Mouse (Mus musculus) hindbrain, embryonic 13.5 days (tissue): ENCODE results near the gene Ano6. TPM values are rescaled to one million over a fixed set of nuclear protein-coding genes. Genes with fewer than 3 reads are reported as not detected.

Source experiments
- ATAC-seq: fragments of 200-750 bp; cut with Nextera tagmentation; 2 replicates; pipeline ENCODE4 v1.8.0; 2017; ENCODE audit warnings: moderate TSS enrichment; ENCODE audit not compliant: low FRiP score
- H3K27ac ChIP-seq: fragments of 300-500 bp; sonication (generic); 2 replicates; pipeline ENCODE4 v1.5.1; 2015; ENCODE audit warnings: inconsistent platforms, mild to moderate bottlenecking, moderate library complexity
- H3K27me3 ChIP-seq: fragments of 300-500 bp; sonication (generic); 2 replicates; pipeline ENCODE4 v1.6.1; 2015; ENCODE audit warnings: mild to moderate bottlenecking, inconsistent platforms
- H3K36me3 ChIP-seq: fragments of 300-500 bp; sonication (generic); 2 replicates; pipeline ENCODE4 v1.6.1; 2015; ENCODE audit warnings: mild to moderate bottlenecking, inconsistent platforms
- H3K4me1 ChIP-seq: fragments of 300-500 bp; sonication (generic); replicated peaks from 2 replicates; pipeline ENCODE4 v1.6.1; 2015; ENCODE audit warnings: inconsistent platforms
- H3K4me2 ChIP-seq: fragments of 300-500 bp; sonication (generic); 2 replicates; pipeline ENCODE4 v1.6.1; 2015; ENCODE audit warnings: inconsistent platforms, mild to moderate bottlenecking, moderate library complexity
- H3K4me3 ChIP-seq: fragments of 300-500 bp; sonication (generic); 2 replicates; pipeline ENCODE4 v1.5.1; 2015; ENCODE audit warnings: mild to moderate bottlenecking, inconsistent platforms
- H3K9ac ChIP-seq: fragments of 300-500 bp; sonication (generic); 2 replicates; pipeline ENCODE4 v1.6.1; 2015; ENCODE audit warnings: mild to moderate bottlenecking, inconsistent platforms
- H3K9me3 ChIP-seq: fragments of 300-500 bp; sonication (generic); 2 replicates; pipeline ENCODE4 v1.6.1; 2016; ENCODE audit warnings: inconsistent platforms
- WGBS: fragments of 180-500 bp; shearing (Covaris S2); methylation state at CpG from one replicate; pipeline ENCODE4 v1.1.7; 2015; 5-methylcytosine and 5-hydroxymethylcytosine counted together
- polyA plus RNA-seq: library from polyadenylated mRNA; unstranded; fragments of >200 nt; fragmentation: Nextera tagmentation; extraction: Ambion mirVana; gene quantifications from 2 replicates; pipeline ENCODE4 v1.2.1, GENCODE M21; 2015

Ano6 gene
- polyA plus RNA-seq, 1 experiment from 2014 or later, result 31.2 TPM

DNA sequence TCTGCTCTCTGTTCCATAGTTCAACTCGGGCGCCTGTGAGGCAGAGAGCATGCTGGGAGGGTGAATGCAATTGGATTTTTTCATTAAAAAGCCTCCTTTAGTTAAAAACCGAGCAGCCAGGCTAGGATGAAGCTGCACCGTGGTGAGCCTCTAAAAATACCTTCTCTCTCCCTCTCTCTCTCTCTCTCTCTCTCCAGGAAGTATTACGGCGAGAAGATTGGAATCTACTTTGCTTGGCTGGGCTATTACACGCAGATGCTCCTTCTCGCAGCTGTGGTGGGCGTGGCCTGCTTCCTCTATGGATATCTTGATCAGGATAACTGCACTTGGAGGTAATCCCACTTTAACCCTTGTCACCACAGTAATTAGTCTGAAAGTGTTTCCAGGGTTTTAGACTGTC, 129.4 kb downstream of the Ano6 start:
- Histone ChIP-seq H3K4me1 (peaks cover 7% of the 10 kb centered on the region; the same call in 1 of the 2 replicates), H3K36me3 (peaks cover 27% of the 10 kb centered on the region), H3K27me3 (no peaks in the 10 kb centered on the region), H3K9ac (no peak overlapping the region), H3K27ac (peak overlapping the region; percentile 67; the same call in 1 of the 2 replicates), H3K4me3 (no peak overlapping the region), H3K4me2 (no peak overlapping the region), H3K9me3 (no peaks in the 10 kb centered on the region)
- no peak for ATAC-seq
- WGBS, result 70% methylated on average over 9 of the region's 9 CpGs

DNA sequence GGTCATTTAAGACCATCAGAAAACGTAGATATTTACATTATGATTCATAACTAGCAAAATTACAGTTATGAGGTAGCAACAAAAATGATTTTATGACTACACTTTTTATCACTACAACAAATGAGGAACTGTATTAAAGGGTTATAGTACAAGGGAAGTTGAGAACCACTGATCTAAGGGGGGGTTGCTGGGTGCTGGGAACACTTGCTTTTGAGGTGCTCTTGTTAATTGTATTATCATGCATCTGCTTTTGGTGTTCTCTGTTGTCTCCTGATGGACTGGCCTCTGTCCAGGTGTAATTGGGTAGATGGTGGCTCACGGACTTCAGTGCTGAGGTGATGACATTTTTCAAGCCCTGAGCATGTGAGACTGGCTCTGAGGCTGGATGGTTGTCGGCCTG, 130.4 kb downstream of the Ano6 start:
- H3K9me3 ChIP-seq, result no peaks in the 10 kb centered on the region
- H3K27ac ChIP-seq, result no peak overlapping the region
- no peak overlapping the region for H3K9ac ChIP-seq
- peaks cover 19% of the 10 kb centered on the region for H3K36me3 ChIP-seq
- peaks cover 7% of the 10 kb centered on the region; the same call in 1 of the 2 replicates for H3K4me1 ChIP-seq
- H3K27me3 ChIP-seq, result no peaks in the 10 kb centered on the region
- no peak overlapping the region for H3K4me2 ChIP-seq
- WGBS, result 92% methylated on average over 3 of the region's 3 CpGs
- H3K4me3 ChIP-seq, result no peak overlapping the region
- ATAC-seq, result no peak

DNA sequence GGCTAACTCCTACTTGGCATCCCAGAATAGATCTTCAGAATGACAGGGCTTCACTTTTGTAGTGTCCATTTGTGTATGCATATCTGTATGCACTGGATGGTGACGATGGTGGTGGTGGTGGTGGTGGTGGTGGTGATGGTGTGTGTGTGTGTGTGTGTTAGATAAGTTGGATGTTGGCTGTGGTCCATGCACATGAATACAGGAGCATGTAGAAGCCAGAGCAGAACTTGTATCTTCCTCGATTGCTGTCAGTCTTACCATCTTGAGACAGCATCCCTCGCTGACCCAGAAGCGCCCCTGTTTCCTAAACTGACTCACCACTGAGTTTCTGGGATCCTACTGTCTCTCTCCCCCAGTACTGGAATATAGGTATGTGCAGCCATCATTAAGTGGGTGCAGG, 131.0 kb downstream of the Ano6 start:
- 97% methylated on average over 4 of the region's 4 CpGs for WGBS
- peaks cover 16% of the 10 kb centered on the region for H3K36me3 ChIP-seq
- H3K4me1 ChIP-seq, result peaks cover 7% of the 10 kb centered on the region; the same call in 1 of the 2 replicates
- no peak overlapping the region for H3K27ac ChIP-seq
- H3K4me2 ChIP-seq, result no peak overlapping the region
- ATAC-seq, result no peak
- no peaks in the 10 kb centered on the region for H3K27me3 ChIP-seq
- no peak overlapping the region for H3K4me3 ChIP-seq
- H3K9ac ChIP-seq, result no peak overlapping the region
- H3K9me3 ChIP-seq, result no peaks in the 10 kb centered on the region

DNA sequence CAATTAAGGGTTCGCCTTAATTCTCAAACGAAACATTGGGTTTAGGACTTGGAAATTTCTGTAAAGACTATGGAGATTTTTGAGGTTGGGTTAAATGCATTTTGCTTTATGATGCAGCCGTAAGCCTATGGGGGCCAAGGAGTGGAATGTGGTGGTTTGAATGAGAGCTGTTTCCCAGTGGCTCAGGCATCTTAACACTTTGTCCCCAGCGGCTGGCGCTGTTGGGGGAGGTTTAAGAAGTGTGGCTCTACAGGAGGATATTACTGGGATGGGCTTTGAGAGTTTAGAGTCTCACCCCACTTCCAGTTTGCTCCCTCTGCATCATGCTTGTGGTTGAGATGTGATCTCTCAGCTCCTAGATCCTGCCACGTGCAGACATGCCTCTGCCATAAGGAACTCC, 131.9 kb downstream of the Ano6 start:
- Histone ChIP-seq H3K4me2 (no peak overlapping the region), H3K4me1 (peaks cover 7% of the 10 kb centered on the region; the same call in 1 of the 2 replicates), H3K27ac (no peak overlapping the region), H3K9ac (no peak overlapping the region), H3K36me3 (peaks cover 16% of the 10 kb centered on the region), H3K9me3 (no peaks in the 10 kb centered on the region), H3K27me3 (no peaks in the 10 kb centered on the region), H3K4me3 (no peak overlapping the region)
- ATAC-seq, result no peak
- WGBS, result 85% methylated on average over 6 of the region's 6 CpGs

DNA sequence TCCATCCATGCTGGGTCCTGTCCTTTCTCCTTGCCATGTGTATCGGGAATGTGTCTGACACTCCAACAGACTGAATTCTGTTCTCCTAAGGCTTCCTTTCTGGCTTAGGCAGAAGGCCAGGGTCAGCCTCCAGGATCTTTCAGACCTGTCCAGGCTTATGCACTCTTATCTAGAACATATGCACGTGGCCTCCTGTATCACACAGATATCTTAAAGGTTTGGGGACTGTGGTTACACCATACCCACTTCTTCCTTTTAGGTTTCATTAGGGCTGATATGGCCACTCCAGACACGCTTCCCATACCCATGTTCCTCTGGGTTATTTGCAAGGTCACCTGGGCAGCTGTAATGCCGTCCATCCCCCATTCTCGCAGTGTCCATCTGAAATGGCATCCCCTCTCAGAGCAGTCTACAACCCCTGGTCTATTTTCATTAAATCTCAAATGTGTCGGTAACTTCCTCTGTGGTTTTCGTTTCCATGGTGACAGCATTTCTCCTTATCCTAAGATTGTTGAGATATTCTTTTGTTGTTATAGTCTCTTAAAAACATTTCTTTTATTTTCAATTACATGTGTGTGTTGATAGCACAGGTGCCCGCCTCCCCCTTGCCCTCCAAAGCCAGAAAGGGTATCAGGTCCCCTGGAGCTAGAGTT, 134.8 kb downstream of the Ano6 start:
- Histone ChIP-seq H3K9me3 (no peaks in the 10 kb centered on the region), H3K9ac (no peak overlapping the region), H3K4me1 (no peaks in the 10 kb centered on the region; the same call in 1 of the 2 replicates), H3K27me3 (no peaks in the 10 kb centered on the region), H3K27ac (no peak overlapping the region), H3K4me2 (no peak overlapping the region), H3K4me3 (no peak overlapping the region), H3K36me3 (peaks cover 22% of the 10 kb centered on the region)
- ATAC-seq, result no peak
- 87% methylated on average over 8 of the region's 8 CpGs for WGBS

DNA sequence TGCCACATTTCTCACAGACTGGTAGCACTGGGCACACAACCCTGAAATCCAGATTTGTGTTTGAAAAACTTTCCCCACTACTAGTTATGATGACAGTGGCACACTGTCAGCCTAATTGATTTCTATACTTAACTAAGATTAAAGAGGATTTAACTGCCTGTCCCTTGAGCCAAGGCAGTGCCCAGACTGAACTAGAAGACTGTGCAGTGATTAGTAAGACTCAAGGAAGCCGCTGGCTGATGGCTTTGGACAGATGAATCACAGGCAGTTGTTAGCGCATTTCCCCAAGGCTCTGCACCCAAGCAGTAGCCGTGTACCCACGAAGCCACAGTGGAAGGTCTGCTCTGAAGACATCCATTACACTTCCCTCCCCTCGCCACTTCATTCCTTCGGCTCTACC, 138.4 kb downstream of the Ano6 start:
- 92% methylated on average over 6 of the region's 6 CpGs for WGBS
- H3K36me3 ChIP-seq, result peaks cover 30% of the 10 kb centered on the region
- no peak overlapping the region for H3K9ac ChIP-seq
- H3K4me1 ChIP-seq, result peaks cover 3% of the 10 kb centered on the region; the same call in 1 of the 2 replicates
- no peak for ATAC-seq
- no peaks in the 10 kb centered on the region for H3K27me3 ChIP-seq
- no peak overlapping the region for H3K4me2 ChIP-seq
- no peak overlapping the region for H3K4me3 ChIP-seq
- no peaks in the 10 kb centered on the region; the same call in 1 of the 2 replicates for H3K9me3 ChIP-seq
- no peak overlapping the region for H3K27ac ChIP-seq

DNA sequence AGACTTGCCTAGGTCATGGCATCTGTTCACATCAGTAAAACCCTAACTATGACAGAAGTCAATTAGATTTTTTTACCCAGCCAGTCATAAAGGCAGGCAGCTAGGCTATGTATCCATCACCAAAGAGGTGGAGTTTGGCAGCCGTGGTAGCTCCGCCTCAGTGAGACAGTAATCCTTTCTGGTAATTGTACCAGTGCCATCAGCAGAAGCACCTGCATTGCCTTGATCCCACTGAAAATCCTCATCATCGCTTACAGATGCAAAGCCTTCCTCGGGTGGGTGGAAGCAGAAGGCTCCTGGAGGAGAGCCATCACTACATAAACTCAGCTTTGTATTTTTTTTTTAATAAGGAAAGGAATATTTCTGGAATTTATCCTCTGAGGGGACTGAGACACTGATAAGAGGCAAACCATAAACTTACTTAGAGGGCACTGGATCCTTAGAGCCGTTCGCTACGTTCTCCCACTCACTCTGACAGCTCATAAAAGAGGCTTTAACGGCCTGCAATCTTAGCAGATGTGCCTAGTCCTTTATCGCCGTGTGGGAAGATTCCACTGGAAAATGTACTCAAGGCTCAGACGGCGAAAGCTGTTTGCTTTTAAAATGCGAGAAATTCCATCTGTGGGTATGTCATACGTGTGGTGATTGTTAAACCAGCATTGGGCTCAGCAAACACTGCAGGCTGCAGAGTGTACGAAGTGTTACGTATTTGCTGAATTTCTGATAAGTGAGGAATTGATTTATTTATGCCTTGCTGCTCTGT, 140.6 kb downstream of the Ano6 start:
- Histone ChIP-seq H3K9me3 (no peaks in the 10 kb centered on the region; the same call in 1 of the 2 replicates), H3K4me2 (no peak overlapping the region), H3K36me3 (peaks cover 30% of the 10 kb centered on the region), H3K4me1 (0 out of 2 replicates have a peak, but pooled peaks cover 3% of the 10 kb centered on the region), H3K27ac (no peak overlapping the region), H3K27me3 (no peaks in the 10 kb centered on the region), H3K4me3 (no peak overlapping the region), H3K9ac (no peak overlapping the region)
- ATAC-seq, result no peak
- WGBS, result 71% methylated on average over 16 of the region's 16 CpGs

DNA sequence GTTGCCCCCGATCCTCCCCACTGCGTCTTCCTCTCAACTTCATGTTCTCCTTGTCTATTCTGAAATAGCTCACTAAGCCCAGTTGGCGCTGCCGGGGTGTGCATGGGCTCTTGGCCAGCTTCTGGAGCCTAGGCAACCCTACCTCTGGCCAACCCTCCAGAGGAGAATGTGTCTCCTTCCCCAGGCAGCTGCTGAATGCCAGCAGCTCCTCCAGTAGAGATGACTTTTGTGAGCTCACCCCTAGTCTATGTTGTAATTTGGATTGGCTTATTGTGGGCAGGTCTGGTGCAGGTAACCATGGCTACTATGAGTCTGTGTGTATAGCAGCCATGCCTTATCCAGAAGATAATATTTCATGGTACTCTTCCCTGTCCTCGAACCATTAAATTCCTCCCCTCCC, 141.7 kb downstream of the Ano6 start:
- Histone ChIP-seq H3K27me3 (no peaks in the 10 kb centered on the region), H3K27ac (no peak overlapping the region), H3K4me3 (no peak overlapping the region), H3K9ac (no peak overlapping the region), H3K36me3 (peaks cover 34% of the 10 kb centered on the region), H3K9me3 (no peaks in the 10 kb centered on the region; the same call in 1 of the 2 replicates), H3K4me2 (no peak overlapping the region), H3K4me1 (0 out of 2 replicates have a peak, but pooled peaks cover 3% of the 10 kb centered on the region)
- no peak for ATAC-seq
- 79% methylated on average over 5 of the region's 5 CpGs for WGBS

DNA sequence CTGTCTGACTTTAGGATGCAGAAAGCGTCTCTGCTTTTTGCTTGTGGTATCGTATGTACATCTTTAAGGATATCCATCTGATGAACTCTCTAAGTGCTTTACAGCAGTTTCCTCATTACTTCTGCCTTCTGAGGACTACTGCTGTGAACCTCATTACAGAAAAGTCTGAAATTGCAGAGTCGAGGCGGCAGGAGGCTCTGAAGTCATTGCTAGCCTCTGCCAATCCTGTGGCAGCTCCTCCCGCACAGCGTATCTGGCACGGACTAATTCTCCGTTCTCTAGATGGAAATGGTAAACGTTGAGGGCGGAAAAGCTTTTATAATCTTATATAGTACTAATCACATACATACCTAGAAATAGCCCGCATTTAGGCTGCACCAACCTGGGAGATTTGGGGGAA, 144.5 kb downstream of the Ano6 start:
- peaks cover 6% of the 10 kb centered on the region for H3K9me3 ChIP-seq
- peaks cover 35% of the 10 kb centered on the region for H3K36me3 ChIP-seq
- H3K27me3 ChIP-seq, result no peaks in the 10 kb centered on the region
- no peak overlapping the region for H3K4me3 ChIP-seq
- no peak for ATAC-seq
- WGBS, result 79% methylated on average over 11 of the region's 11 CpGs
- 0 out of 2 replicates have a peak overlapping the region, but pooled peaks have one; percentile 32 for H3K27ac ChIP-seq
- H3K9ac ChIP-seq, result no peak overlapping the region
- H3K4me1 ChIP-seq, result 0 out of 2 replicates have a peak, but pooled peaks cover 3% of the 10 kb centered on the region
- H3K4me2 ChIP-seq, result 0 out of 2 replicates have a peak overlapping the region, but pooled peaks have one; percentile 4

DNA sequence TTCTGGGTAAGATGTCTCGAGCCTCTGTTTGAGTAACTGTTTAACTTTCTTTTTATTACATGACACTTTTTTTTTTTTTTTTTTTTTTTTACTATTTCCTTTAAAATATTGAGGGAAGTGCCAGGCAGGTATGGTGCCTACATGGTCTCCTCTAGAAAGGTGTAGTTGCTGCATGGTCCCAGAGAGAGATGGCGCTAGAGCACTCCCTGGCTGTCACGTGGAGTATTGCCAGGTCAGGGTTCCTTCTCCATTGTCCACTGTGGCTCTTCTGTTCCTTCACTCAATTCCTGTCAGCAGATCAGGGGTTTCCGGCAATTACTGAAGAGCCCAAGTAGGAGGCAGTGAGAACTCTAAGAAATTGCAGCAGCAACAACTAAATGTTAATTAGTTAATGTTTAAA, 152.8 kb downstream of the Ano6 start:
- H3K4me3 ChIP-seq, result no peak overlapping the region
- no peak for ATAC-seq
- peaks cover 6% of the 10 kb centered on the region; the same call in 1 of the 2 replicates for H3K9me3 ChIP-seq
- H3K36me3 ChIP-seq, result peaks cover 38% of the 10 kb centered on the region
- 63% methylated on average over 4 of the region's 4 CpGs for WGBS
- peaks cover 14% of the 10 kb centered on the region for H3K4me1 ChIP-seq
- no peak overlapping the region for H3K27ac ChIP-seq
- no peak overlapping the region for H3K4me2 ChIP-seq
- H3K9ac ChIP-seq, result no peak overlapping the region
- H3K27me3 ChIP-seq, result no peaks in the 10 kb centered on the region

DNA sequence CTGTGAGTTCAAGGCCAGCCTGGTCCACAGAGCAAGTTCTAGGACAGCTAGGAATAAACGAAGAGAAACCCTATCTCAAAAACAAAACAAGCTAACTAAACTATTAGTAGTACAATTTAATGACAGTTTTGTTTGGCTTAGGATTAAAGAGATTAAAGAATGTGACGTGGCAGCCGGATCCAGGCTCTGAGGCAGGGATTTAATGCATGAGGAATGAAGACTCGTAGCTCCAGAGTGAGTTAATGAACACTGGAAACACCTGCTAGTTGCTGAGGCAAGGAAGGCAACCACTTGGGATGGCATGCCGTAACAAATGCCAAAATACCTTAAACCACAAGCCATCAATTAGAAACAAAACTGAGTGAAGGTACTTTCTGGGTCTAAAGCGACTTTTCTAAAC, 153.7 kb downstream of the Ano6 start:
- Histone ChIP-seq H3K4me3 (no peak overlapping the region), H3K9ac (no peak overlapping the region), H3K4me1 (peaks cover 14% of the 10 kb centered on the region), H3K36me3 (peaks cover 38% of the 10 kb centered on the region), H3K9me3 (peaks cover 4% of the 10 kb centered on the region; the same call in 1 of the 2 replicates), H3K27ac (no peak overlapping the region), H3K4me2 (no peak overlapping the region), H3K27me3 (no peaks in the 10 kb centered on the region)
- no peak for ATAC-seq
- WGBS, result 91% methylated on average over 6 of the region's 6 CpGs

DNA sequence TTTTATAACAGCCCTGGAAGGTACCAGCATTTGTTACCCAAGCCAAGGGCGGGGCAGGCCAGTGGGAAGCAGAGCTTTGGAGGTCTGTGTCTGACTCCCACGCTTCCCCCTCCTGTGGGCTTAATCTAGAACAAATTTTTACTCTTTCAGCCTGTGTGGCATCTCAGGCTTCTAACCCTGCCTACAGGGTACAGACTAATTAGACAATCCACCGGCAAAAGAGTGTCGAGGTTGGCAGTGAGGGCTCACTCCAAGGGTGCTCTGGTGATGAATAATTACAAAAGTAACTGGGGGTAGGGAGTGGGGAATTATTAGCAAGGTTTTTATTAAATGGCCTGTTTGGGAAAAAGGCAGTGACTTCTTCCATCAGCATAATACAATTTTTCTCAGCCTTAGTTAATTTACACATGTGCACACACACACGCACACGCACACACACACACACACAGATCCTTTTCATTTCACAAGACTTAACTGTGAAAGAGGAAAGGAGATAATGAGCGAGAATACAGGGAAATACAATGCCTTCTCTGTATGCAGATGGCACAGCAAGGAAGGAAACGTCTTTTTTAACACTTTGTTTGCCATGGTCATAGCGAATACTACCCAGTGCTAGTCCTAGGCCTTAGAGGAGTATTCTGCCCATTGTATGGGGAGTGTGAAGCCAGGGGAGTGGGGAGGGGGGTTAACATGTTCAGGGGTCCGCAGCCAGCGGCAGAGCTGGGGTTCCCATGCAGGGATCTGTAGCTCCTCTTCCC, 155.5 kb downstream of the Ano6 start:
- ATAC-seq, result no peak
- H3K9ac ChIP-seq, result no peak overlapping the region
- H3K9me3 ChIP-seq, result no peaks in the 10 kb centered on the region
- H3K27me3 ChIP-seq, result no peaks in the 10 kb centered on the region
- no peak overlapping the region for H3K4me2 ChIP-seq
- no peak overlapping the region for H3K4me3 ChIP-seq
- peaks cover 14% of the 10 kb centered on the region for H3K4me1 ChIP-seq
- peak overlapping the region; percentile 48 for H3K27ac ChIP-seq
- peaks cover 41% of the 10 kb centered on the region for H3K36me3 ChIP-seq
- WGBS, result 53% methylated on average over 11 of the region's 11 CpGs
